Mouse (Mus musculus): ENCODE measurements around the gene Dgki. TPM values are rescaled to one million over a fixed set of nuclear protein-coding genes. Genes with fewer than 3 reads are reported as not detected.

The Dgki gene
- total RNA-seq (2014; rRNA removed; ENCODE audit: low replicate concordance) (0.11 and 0.66 TPM in 2 replicates), polyA plus RNA-seq (2015; fragmentation: Nextera tagmentation; extraction: Ambion mirVana) (0.33 TPM in 2 replicates)

- Histone ChIP-seq H3K4me3 (ENCODE audit: low read depth, low read length) (peak within 1 kb of the TSS; percentile 57), H3K9me3 (replicated peaks; ENCODE audit: control insufficient read depth, low read length) (no peaks in the 10 kb centered on the region), H3K9ac (replicated peaks; ENCODE audit: low read depth, low read length) (peak within 1 kb of the TSS; percentile 13; the same call in 1 of the 2 replicates), H3K4me1 (ENCODE audit: control insufficient read depth, insufficient read depth) (peaks cover 6% of the 10 kb centered on the region; the same call in 1 of the 2 replicates), H3K36me3 (replicated peaks; ENCODE audit: control insufficient read depth, insufficient read depth, low read length) (no peaks in the 10 kb centered on the region), H3K4me2 (ENCODE audit: low read depth, low read length) (peak within 1 kb of the TSS; percentile 84), H3K27me3 (ENCODE audit: control insufficient read depth, insufficient read depth, low read length) (peaks cover 35% of the 10 kb centered on the region), H3K27ac (ENCODE audit: low read depth) (no peak within 1 kb of the TSS)
- ATAC-seq (ENCODE audit: insufficient read depth, low read depth) (peak; percentile 33; the same call in 1 of the 2 replicates), DNase-seq (ENCODE audit: low spot score) (no peak)
- WGBS, result under 1% methylated on average over 45 of the region's 65 CpGs
- TF ChIP-seq EP300 (IDR thresholded peaks at IDR 0.05; ENCODE audit: low read depth) (no peak), CTCF (IDR thresholded peaks at IDR 0.05; ENCODE audit: low read depth) (no peak)
Observed at GRCm38 (mm10) chr6:37299562-37300390, at the start of gene Dgki. Dgki (minus strand) TSS chr6:37300184.

- Histone ChIP-seq H3K27ac (ENCODE audit: low read depth) (no peak overlapping the region), H3K9ac (replicated peaks; ENCODE audit: low read depth, low read length) (no peak overlapping the region), H3K4me2 (ENCODE audit: low read depth, low read length) (no peak overlapping the region), H3K36me3 (replicated peaks; ENCODE audit: control insufficient read depth, insufficient read depth, low read length) (peaks cover 69% of the 10 kb centered on the region), H3K4me1 (ENCODE audit: control insufficient read depth, insufficient read depth) (no peaks in the 10 kb centered on the region), H3K4me3 (ENCODE audit: low read depth, low read length) (no peak overlapping the region), H3K27me3 (ENCODE audit: control insufficient read depth, insufficient read depth, low read length) (no peaks in the 10 kb centered on the region), H3K9me3 (replicated peaks; ENCODE audit: control insufficient read depth, low read length) (no peaks in the 10 kb centered on the region)
- no peak for TF ChIP-seq CTCF (IDR thresholded peaks at IDR 0.05; ENCODE audit: low read depth)
- TF ChIP-seq EP300 (IDR thresholded peaks at IDR 0.05; ENCODE audit: low read depth), result no peak
- 73% methylated on average over 5 of the region's 5 CpGs for WGBS
- no peak for DNase-seq (ENCODE audit: low spot score)
- ATAC-seq (ENCODE audit: insufficient read depth, low read depth), result no peak
Observed at GRCm38 (mm10) chr6:37347606-37348005, 47.6 kb upstream of the Dgki start.

GRCm38 (mm10) chr6:37338055-37338454, 38.1 kb upstream of the Dgki start:
- no peak overlapping the region for H3K4me2 ChIP-seq (ENCODE audit: low read depth, low read length)
- no peaks in the 10 kb centered on the region for H3K27me3 ChIP-seq (ENCODE audit: control insufficient read depth, insufficient read depth, low read length)
- H3K4me3 ChIP-seq (ENCODE audit: low read depth, low read length), result no peak overlapping the region
- H3K4me1 ChIP-seq (ENCODE audit: control insufficient read depth, insufficient read depth), result 0 out of 2 replicates have a peak, but pooled peaks cover 6% of the 10 kb centered on the region
- no peak overlapping the region for H3K27ac ChIP-seq (ENCODE audit: low read depth)
- H3K9ac ChIP-seq (replicated peaks; ENCODE audit: low read depth, low read length), result no peak overlapping the region
- TF ChIP-seq EP300 (IDR thresholded peaks at IDR 0.05; ENCODE audit: low read depth) (no peak), CTCF (IDR thresholded peaks at IDR 0.05; ENCODE audit: low read depth) (no peak)
- peaks cover 66% of the 10 kb centered on the region for H3K36me3 ChIP-seq (replicated peaks; ENCODE audit: control insufficient read depth, insufficient read depth, low read length)
- ATAC-seq (ENCODE audit: insufficient read depth, low read depth), result no peak
- DNase-seq (ENCODE audit: low spot score), result no peak
- 68% methylated on average over 5 of the region's 5 CpGs for WGBS
- no peaks in the 10 kb centered on the region for H3K9me3 ChIP-seq (replicated peaks; ENCODE audit: control insufficient read depth, low read length)

- ATAC-seq (ENCODE audit: insufficient read depth, low read depth), result peak; percentile 68
- TF ChIP-seq CTCF (IDR thresholded peaks at IDR 0.05; ENCODE audit: low read depth) (no peak), EP300 (IDR thresholded peaks at IDR 0.05; ENCODE audit: low read depth) (no peak)
Observed at GRCm38 (mm10) chr6:37336831-37337260, 36.9 kb upstream of the Dgki start.

GRCm38 (mm10) chr6:37336381-37336780, 36.4 kb upstream of the Dgki start:
- Histone ChIP-seq H3K9me3 (replicated peaks; ENCODE audit: control insufficient read depth, low read length) (no peaks in the 10 kb centered on the region), H3K4me3 (ENCODE audit: low read depth, low read length) (no peak overlapping the region), H3K36me3 (replicated peaks; ENCODE audit: control insufficient read depth, insufficient read depth, low read length) (peaks cover 69% of the 10 kb centered on the region), H3K4me1 (ENCODE audit: control insufficient read depth, insufficient read depth) (peaks cover 12% of the 10 kb centered on the region), H3K27me3 (ENCODE audit: control insufficient read depth, insufficient read depth, low read length) (no peaks in the 10 kb centered on the region), H3K9ac (replicated peaks; ENCODE audit: low read depth, low read length) (no peak overlapping the region), H3K4me2 (ENCODE audit: low read depth, low read length) (no peak overlapping the region), H3K27ac (ENCODE audit: low read depth) (peak overlapping the region; percentile 40; the same call in 1 of the 2 replicates)
- ATAC-seq (ENCODE audit: insufficient read depth, low read depth) (no peak), DNase-seq (ENCODE audit: low spot score) (no peak)
- WGBS, result 73% methylated on average over 7 of the region's 7 CpGs
- TF ChIP-seq EP300 (IDR thresholded peaks at IDR 0.05; ENCODE audit: low read depth) (no peak), CTCF (IDR thresholded peaks at IDR 0.05; ENCODE audit: low read depth) (no peak)

More at GRCm38 (mm10) chr6:37336831-37337260, 36.9 kb upstream of the Dgki start:
- Histone ChIP-seq H3K4me1 (ENCODE audit: control insufficient read depth, insufficient read depth) (0 out of 2 replicates have a peak, but pooled peaks cover 10% of the 10 kb centered on the region), H3K27me3 (ENCODE audit: control insufficient read depth, insufficient read depth, low read length) (no peaks in the 10 kb centered on the region), H3K9ac (replicated peaks; ENCODE audit: low read depth, low read length) (no peak overlapping the region), H3K36me3 (replicated peaks; ENCODE audit: control insufficient read depth, insufficient read depth, low read length) (peaks cover 69% of the 10 kb centered on the region), H3K9me3 (replicated peaks; ENCODE audit: control insufficient read depth, low read length) (no peaks in the 10 kb centered on the region), H3K4me2 (ENCODE audit: low read depth, low read length) (no peak overlapping the region), H3K4me3 (ENCODE audit: low read depth, low read length) (no peak overlapping the region), H3K27ac (ENCODE audit: low read depth) (peak overlapping the region; percentile 40; the same call in 1 of the 2 replicates)
- 34% methylated on average over 5 of the region's 5 CpGs for WGBS
- no peak for DNase-seq (ENCODE audit: low spot score)
